Mouse (Mus musculus): Measurements from ENCODE around the gene Stk17b.

Stk17b gene

GRCm38 (mm10) chr1:53784721-53785418 is at the start of gene Stk17b:
TSS of gene Stk17b (minus strand) at chr1:53785224.
- peak; percentile 96 for DNase-seq (ENCODE audit: low read depth)

GRCm38 (mm10) chr1:53830286-53830685 is 45.3 kb upstream of the Stk17b start:
- no peak for DNase-seq (ENCODE audit: low read depth)

- DNase-seq (ENCODE audit: low read depth) = no peak
These were observed 44.1 kb upstream of the Stk17b start for GRCm38 (mm10) chr1:53829089-53829488.

- DNase-seq (ENCODE audit: low read depth) = peak; percentile 70
These were observed 39.7 kb upstream of the Stk17b start for GRCm38 (mm10) chr1:53824446-53825337.

GRCm38 (mm10) chr1:53823687-53824445 is 38.8 kb upstream of the Stk17b start:
- peak; percentile 90 for DNase-seq (ENCODE audit: low read depth)

GRCm38 (mm10) chr1:53821983-53822382 is 37.0 kb upstream of the Stk17b start:
- peak; percentile 11 for DNase-seq (ENCODE audit: low read depth)

- peak; percentile 38 for DNase-seq (ENCODE audit: low read depth)
These were observed 35.1 kb upstream of the Stk17b start for GRCm38 (mm10) chr1:53820041-53820632.

- DNase-seq (ENCODE audit: low read depth) = no peak
These were observed 33.2 kb upstream of the Stk17b start for GRCm38 (mm10) chr1:53818072-53818862.

GRCm38 (mm10) chr1:53816353-53816752 is 31.3 kb upstream of the Stk17b start:
- no peak for DNase-seq (ENCODE audit: low read depth)

GRCm38 (mm10) chr1:53814077-53814705 is 29.2 kb upstream of the Stk17b start:
- peak; percentile 55 for DNase-seq (ENCODE audit: low read depth)

- DNase-seq (ENCODE audit: low read depth) = no peak
These were observed 26.9 kb upstream of the Stk17b start for GRCm38 (mm10) chr1:53811919-53812318.

- DNase-seq (ENCODE audit: low read depth) = peak; percentile 51
These were observed 23.2 kb upstream of the Stk17b start for GRCm38 (mm10) chr1:53808229-53808628.

GRCm38 (mm10) chr1:53797811-53798210 is 12.8 kb upstream of the Stk17b start:
- DNase-seq (ENCODE audit: low read depth) = peak; percentile 84

- peak; percentile 85 for DNase-seq (ENCODE audit: low read depth)
These were observed 12.1 kb upstream of the Stk17b start for GRCm38 (mm10) chr1:53797074-53797473.

- peak; percentile 56 for DNase-seq (ENCODE audit: low read depth)
These were observed 11.2 kb upstream of the Stk17b start for GRCm38 (mm10) chr1:53796271-53796670.

GRCm38 (mm10) chr1:53795591-53795990 is 10.6 kb upstream of the Stk17b start:
- peak; percentile 66 for DNase-seq (ENCODE audit: low read depth)

- peak; percentile 83 for DNase-seq (ENCODE audit: low read depth)
These were observed 10.1 kb upstream of the Stk17b start for GRCm38 (mm10) chr1:53795081-53795480.

GRCm38 (mm10) chr1:53794279-53794678 is 9.3 kb upstream of the Stk17b start:
- DNase-seq (ENCODE audit: low read depth) = peak; percentile 22

GRCm38 (mm10) chr1:53791343-53791742 is 6.3 kb upstream of the Stk17b start:
- DNase-seq (ENCODE audit: low read depth) = peak; percentile 86

- peak; percentile 89 for DNase-seq (ENCODE audit: low read depth)
These were observed 718 bp downstream of the Stk17b start for GRCm38 (mm10) chr1:53784291-53784720.
